Mouse (Mus musculus): Measurements from ENCODE around the gene Hoxa6. TPM values are rescaled to one million over a fixed set of nuclear protein-coding genes. Genes with fewer than 3 reads are reported as not detected.
A peak's percentile ranks its signal among the peaks of the same experiment; 100 is the strongest.

Gene Hoxa6
- total and polyA plus RNA-seq, 2 experiments, result not detected

GRCm38 (mm10) chr6:52186500-52186899 is 22.0 kb downstream of the Hoxa6 start:
- peaks cover 21% of the 10 kb centered on the region for H3K27me3 ChIP-seq (ENCODE audit: control insufficient read depth, insufficient read depth, low read length)
- DNase-seq (ENCODE audit: extremely low read depth, low read depth, low spot score), result no peak
- H3K4me1 ChIP-seq (ENCODE audit: control insufficient read depth, insufficient read depth, low read length), result peaks cover 2% of the 10 kb centered on the region; the same call in 1 of the 2 replicates
- no peaks in the 10 kb centered on the region for H3K79me2 ChIP-seq (ENCODE audit: control insufficient read depth, insufficient read depth, low read length)
- no peak overlapping the region for H3K4me3 ChIP-seq (ENCODE audit: insufficient read depth, low read depth, low read length)
- H3K9ac ChIP-seq (ENCODE audit: low read depth, low read length), result no peak overlapping the region
- TF ChIP-seq POLR2A (IDR thresholded peaks at IDR 0.05; ENCODE audit: extremely low read depth, insufficient read depth, low read length) (no peak), CTCF (IDR thresholded peaks at IDR 0.05; ENCODE audit: low read depth, low read length) (no peak)
- WGBS, result 40% methylated on average over 1 of the region's 1 CpGs
- no peak overlapping the region for H3K27ac ChIP-seq (replicated peaks; ENCODE audit: insufficient read depth, low read depth, low read length)
- H3K36me3 ChIP-seq (ENCODE audit: control insufficient read depth, insufficient read depth, low read length), result no peaks in the 10 kb centered on the region

GRCm38 (mm10) chr6:52185834-52186233 is 22.7 kb downstream of the Hoxa6 start:
- Histone ChIP-seq H3K27me3 (ENCODE audit: control insufficient read depth, insufficient read depth, low read length) (peaks cover 19% of the 10 kb centered on the region), H3K4me3 (ENCODE audit: insufficient read depth, low read depth, low read length) (no peak overlapping the region), H3K79me2 (ENCODE audit: control insufficient read depth, insufficient read depth, low read length) (no peaks in the 10 kb centered on the region), H3K27ac (replicated peaks; ENCODE audit: insufficient read depth, low read depth, low read length) (no peak overlapping the region), H3K9ac (ENCODE audit: low read depth, low read length) (no peak overlapping the region), H3K36me3 (ENCODE audit: control insufficient read depth, insufficient read depth, low read length) (no peaks in the 10 kb centered on the region), H3K4me1 (ENCODE audit: control insufficient read depth, insufficient read depth, low read length) (peaks cover 2% of the 10 kb centered on the region; the same call in 1 of the 2 replicates)
- TF ChIP-seq CTCF (IDR thresholded peaks at IDR 0.05; ENCODE audit: low read depth, low read length), result no peak
- TF ChIP-seq POLR2A (IDR thresholded peaks at IDR 0.05; ENCODE audit: extremely low read depth, insufficient read depth, low read length), result no peak
- no peak for DNase-seq (ENCODE audit: extremely low read depth, low read depth, low spot score)
- 40% methylated on average over 3 of the region's 3 CpGs for WGBS

GRCm38 (mm10) chr6:52185222-52185621 is 23.3 kb downstream of the Hoxa6 start:
- H3K79me2 ChIP-seq (ENCODE audit: control insufficient read depth, insufficient read depth, low read length), result no peaks in the 10 kb centered on the region
- WGBS, result 11% methylated on average over 19 of the region's 19 CpGs
- peaks cover 15% of the 10 kb centered on the region for H3K27me3 ChIP-seq (ENCODE audit: control insufficient read depth, insufficient read depth, low read length)
- H3K36me3 ChIP-seq (ENCODE audit: control insufficient read depth, insufficient read depth, low read length), result no peaks in the 10 kb centered on the region
- H3K4me1 ChIP-seq (ENCODE audit: control insufficient read depth, insufficient read depth, low read length), result peaks cover 2% of the 10 kb centered on the region; the same call in 1 of the 2 replicates
- DNase-seq (ENCODE audit: extremely low read depth, low read depth, low spot score), result no peak
- no peak overlapping the region for H3K9ac ChIP-seq (ENCODE audit: low read depth, low read length)
- TF ChIP-seq CTCF (IDR thresholded peaks at IDR 0.05; ENCODE audit: low read depth, low read length), result no peak
- no peak overlapping the region for H3K27ac ChIP-seq (replicated peaks; ENCODE audit: insufficient read depth, low read depth, low read length)
- H3K4me3 ChIP-seq (ENCODE audit: insufficient read depth, low read depth, low read length), result no peak overlapping the region

GRCm38 (mm10) chr6:52184668-52185067 is 23.9 kb downstream of the Hoxa6 start:
- H3K36me3 ChIP-seq (ENCODE audit: control insufficient read depth, insufficient read depth, low read length), result no peaks in the 10 kb centered on the region
- TF ChIP-seq CTCF (IDR thresholded peaks at IDR 0.05; ENCODE audit: low read depth, low read length), result no peak
- TF ChIP-seq POLR2A (IDR thresholded peaks at IDR 0.05; ENCODE audit: extremely low read depth, insufficient read depth, low read length), result no peak
- 43% methylated on average over 6 of the region's 6 CpGs for whole genome bisulfite sequencing
- H3K27me3 ChIP-seq (ENCODE audit: control insufficient read depth, insufficient read depth, low read length), result peaks cover 15% of the 10 kb centered on the region
- no peak for DNase-seq (ENCODE audit: extremely low read depth, low read depth, low spot score)
- H3K79me2 ChIP-seq (ENCODE audit: control insufficient read depth, insufficient read depth, low read length), result no peaks in the 10 kb centered on the region
- H3K4me3 ChIP-seq (ENCODE audit: insufficient read depth, low read depth, low read length), result no peak overlapping the region
- no peaks in the 10 kb centered on the region for H3K4me1 ChIP-seq (ENCODE audit: control insufficient read depth, insufficient read depth, low read length)
- H3K27ac ChIP-seq (replicated peaks; ENCODE audit: insufficient read depth, low read depth, low read length), result no peak overlapping the region
- H3K9ac ChIP-seq (ENCODE audit: low read depth, low read length), result no peak overlapping the region

GRCm38 (mm10) chr6:52183311-52184080 is 25.0 kb downstream of the Hoxa6 start:
- Histone ChIP-seq H3K36me3 (ENCODE audit: control insufficient read depth, insufficient read depth, low read length) (no peaks in the 10 kb centered on the region), H3K27ac (replicated peaks; ENCODE audit: insufficient read depth, low read depth, low read length) (no peak overlapping the region), H3K4me1 (ENCODE audit: control insufficient read depth, insufficient read depth, low read length) (no peaks in the 10 kb centered on the region), H3K9ac (ENCODE audit: low read depth, low read length) (no peak overlapping the region), H3K4me3 (ENCODE audit: insufficient read depth, low read depth, low read length) (no peak overlapping the region), H3K27me3 (ENCODE audit: control insufficient read depth, insufficient read depth, low read length) (peaks cover 18% of the 10 kb centered on the region), H3K79me2 (ENCODE audit: control insufficient read depth, insufficient read depth, low read length) (no peaks in the 10 kb centered on the region)
- 25% methylated on average over 10 of the region's 10 CpGs for WGBS
- TF ChIP-seq CTCF (IDR thresholded peaks at IDR 0.05; ENCODE audit: low read depth, low read length), result no peak
- peak; percentile 40 for DNase-seq (ENCODE audit: extremely low read depth, low read depth, low spot score)

- H3K4me3 ChIP-seq (ENCODE audit: insufficient read depth, low read depth, low read length), result no peak overlapping the region
- no peak for TF ChIP-seq POLR2A (IDR thresholded peaks at IDR 0.05; ENCODE audit: extremely low read depth, insufficient read depth, low read length)
- TF ChIP-seq CTCF (IDR thresholded peaks at IDR 0.05; ENCODE audit: low read depth, low read length), result no peak
Measured at GRCm38 (mm10) chr6:52182793-52183192, 25.7 kb downstream of the Hoxa6 start.

More at GRCm38 (mm10) chr6:52182793-52183192, 25.7 kb downstream of the Hoxa6 start:
- 83% methylated on average over 1 of the region's 1 CpGs for WGBS
- Histone ChIP-seq H3K27ac (replicated peaks; ENCODE audit: insufficient read depth, low read depth, low read length) (no peak overlapping the region), H3K9ac (ENCODE audit: low read depth, low read length) (no peak overlapping the region), H3K27me3 (ENCODE audit: control insufficient read depth, insufficient read depth, low read length) (peaks cover 20% of the 10 kb centered on the region), H3K79me2 (ENCODE audit: control insufficient read depth, insufficient read depth, low read length) (no peaks in the 10 kb centered on the region), H3K4me1 (ENCODE audit: control insufficient read depth, insufficient read depth, low read length) (no peaks in the 10 kb centered on the region), H3K36me3 (ENCODE audit: control insufficient read depth, insufficient read depth, low read length) (no peaks in the 10 kb centered on the region)
- DNase-seq (ENCODE audit: extremely low read depth, low read depth, low spot score), result no peak
